In genomic region chr10:61782799-61783611, GRCm38 (mm10) we compare ENCODE assay signal across 9 mouse cellular contexts. TPM values are rescaled to one million over a fixed set of nuclear protein-coding genes. Genes with fewer than 3 reads are reported as not detected.
A peak's percentile ranks its signal among the peaks of the same experiment; 100 is the strongest.
DNase-seq lines count a peak whose midpoint lies in the region; ATAC-seq and TF ChIP-seq lines count a peak whose summit lies in the region.
"Had no signal": no experiment of that assay in that cellular context is flagged by ENCODE, and none has a peak within 500 bp of the region (broad histone marks: within the 10 kb centered on the region; RNA-seq: fewer than 3 reads in every experiment).

No protein-coding gene starts in this region.

- no peaks in the 10 kb centered on the region for H3K79me3 ChIP-seq in C2C12 (ENCODE audit: low read depth)

- ATAC-seq in forebrain, embryonic 12.5 days (ENCODE audit: low FRiP score) = peak; percentile 69
- ATAC-seq in liver, embryonic 16.5 days (ENCODE audit: low read depth) = peak; percentile 52
- peak; percentile 62 for ATAC-seq in neural tube, embryonic 15.5 days (ENCODE audit: low FRiP score)

- under 1% methylated on average over 64 of the region's 74 CpGs for WGBS in forebrain, embryonic 12.5 days
- 2% methylated on average over 70 of the region's 74 CpGs for WGBS in liver, embryonic 16.5 days (ENCODE audit: insufficient replicate concordance)
- under 1% methylated on average over 73 of the region's 74 CpGs for WGBS in neural tube, embryonic 15.5 days

- peak; percentile 66 to 72 for DNase-seq in heart, postnatal 10 days
- DNase-seq in kidney, postnatal 4 days = peak; percentile 79 to 85
- DNase-seq in urinary bladder, adult 2 months (ENCODE audit: low spot score) = peak; percentile 66

- H3K79me2 ChIP-seq in C2C12 (ENCODE audit: control insufficient read depth, insufficient read depth) = no peaks in the 10 kb centered on the region

- no peaks in the 10 kb centered on the region for H3K9me3 ChIP-seq in forebrain, embryonic 12.5 days
- no peaks in the 10 kb centered on the region for H3K9me3 ChIP-seq in liver, embryonic 16.5 days (replicated peaks; ENCODE audit: control insufficient read depth, low read length)
- H3K9me3 ChIP-seq in neural tube, embryonic 15.5 days (replicated peaks) = no peaks in the 10 kb centered on the region

- intact Hi-C loops in heart, postnatal 10 days (cut with DNase I) = no loop called here

- peaks cover 12% of the 10 kb centered on the region for H3K27me3 ChIP-seq in C2C12 (ENCODE audit: control insufficient read depth, insufficient read depth, insufficient read length)
- no peaks in the 10 kb centered on the region for H3K27me3 ChIP-seq in forebrain, embryonic 12.5 days
- H3K27me3 ChIP-seq in liver, embryonic 16.5 days (ENCODE audit: control insufficient read depth, insufficient read depth, low read depth, low read length) = peaks cover 34% of the 10 kb centered on the region
- no peaks in the 10 kb centered on the region for H3K27me3 ChIP-seq in neural tube, embryonic 15.5 days (replicated peaks)

- H3K4me1 ChIP-seq in brown adipose tissue, adult 24 weeks (ENCODE audit: control insufficient read depth, insufficient read depth, insufficient read length, low read length) = 0 out of 2 replicates have a peak, but pooled peaks cover 3% of the 10 kb centered on the region
- peaks cover 24% of the 10 kb centered on the region for H3K4me1 ChIP-seq in forebrain, embryonic 12.5 days
- H3K4me1 ChIP-seq in liver, embryonic 16.5 days (ENCODE audit: control insufficient read depth, low read depth, low read length) = peaks cover 3% of the 10 kb centered on the region
- H3K4me1 ChIP-seq in neural tube, embryonic 15.5 days = peaks cover 39% of the 10 kb centered on the region

- peak overlapping the region; percentile 100 for H3K9ac ChIP-seq in forebrain, embryonic 12.5 days
- peak overlapping the region; percentile 51; the same call in 1 of the 2 replicates for H3K9ac ChIP-seq in liver, embryonic 16.5 days (ENCODE audit: low read depth, low read length)
- H3K9ac ChIP-seq in neural tube, embryonic 15.5 days (replicated peaks) = peak overlapping the region; percentile 95

- peak overlapping the region; percentile 32 for H3K4me3 ChIP-seq in C2C12 (ENCODE audit: insufficient read depth, poor library complexity, severe bottlenecking)
- H3K4me3 ChIP-seq in brown adipose tissue, adult 24 weeks (ENCODE audit: insufficient read depth, low read depth, low read length) = peak overlapping the region; percentile 72
- H3K4me3 ChIP-seq in forebrain, embryonic 12.5 days (replicated peaks) = peak overlapping the region; percentile 94
- H3K4me3 ChIP-seq in liver, embryonic 16.5 days (ENCODE audit: low read depth, low read length) = peak overlapping the region; percentile 64
- peak overlapping the region; percentile 85 for H3K4me3 ChIP-seq in neural tube, embryonic 15.5 days (replicated peaks)

- H3K27ac ChIP-seq in brown adipose tissue, adult 24 weeks (replicated peaks; ENCODE audit: low read depth, low read length) = no peak overlapping the region
- H3K27ac ChIP-seq in forebrain, embryonic 12.5 days = peak overlapping the region; percentile 99
- no peak overlapping the region for H3K27ac ChIP-seq in liver, embryonic 16.5 days (ENCODE audit: low read length)
- peak overlapping the region; percentile 99 for H3K27ac ChIP-seq in neural tube, embryonic 15.5 days (replicated peaks)

- H3K36me3 ChIP-seq in C2C12 (ENCODE audit: control insufficient read depth, insufficient read depth) = no peaks in the 10 kb centered on the region
- 0 out of 2 replicates have a peak, but pooled peaks cover 12% of the 10 kb centered on the region for H3K36me3 ChIP-seq in forebrain, embryonic 12.5 days (replicated peaks)
- no peaks in the 10 kb centered on the region for H3K36me3 ChIP-seq in liver, embryonic 16.5 days (ENCODE audit: control insufficient read depth, insufficient read depth)
- H3K36me3 ChIP-seq in neural tube, embryonic 15.5 days = no peaks in the 10 kb centered on the region

- peak overlapping the region; percentile 56 for H3K4me2 ChIP-seq in forebrain, embryonic 12.5 days
- H3K4me2 ChIP-seq in liver, embryonic 16.5 days (ENCODE audit: low read depth, low read length) = peak overlapping the region; percentile 61
- peak overlapping the region; percentile 62 for H3K4me2 ChIP-seq in neural tube, embryonic 15.5 days

- peak; percentile 52 for TF ChIP-seq CTCF in C2C12 (IDR thresholded peaks at IDR 0.05; ENCODE audit: control insufficient read depth, insufficient read depth, insufficient read length)

- H3ac ChIP-seq in C2C12 (ENCODE audit: control insufficient read depth, insufficient read length, low read depth) = peak overlapping the region; percentile 68

TF ChIP-seq in C2C12, 6 proteins besides CTCF, POLR2A, EP300 and RAD21:
- TF ChIP-seq CEBPB (IDR thresholded peaks at IDR 0.05; ENCODE audit: low read depth) = no peak
- no peak for TF ChIP-seq MYOD1 (IDR thresholded peaks at IDR 0.05; ENCODE audit: control insufficient read depth, insufficient read length, low read depth)
- TF ChIP-seq USF1 (IDR thresholded peaks at IDR 0.05; ENCODE audit: low read depth) = no peak
- TF ChIP-seq MYOG (IDR thresholded peaks at IDR 0.05; ENCODE audit: control insufficient read depth, extremely low read depth, insufficient read length) = no peak
- no peak for TF ChIP-seq MAX (IDR thresholded peaks at IDR 0.05)
- TF ChIP-seq FOSL1 (IDR thresholded peaks at IDR 0.05; ENCODE audit: insufficient read depth, low read length, poor library complexity, severe bottlenecking) = no peak

RNA-seq across cellular contexts. Expression of gene H2afy2, which starts 0.9 kb away (rescaled TPM):
- 10.5 TPM for polyA plus RNA-seq in C2C12 (2012; fragmentation: generic; extraction: Trizol)
- polyA plus RNA-seq in brown adipose tissue, adult 24 weeks (2012; ENCODE audit: insufficient read depth, insufficient read length, missing spikeins) = not detected in 2 replicates
- polyA plus RNA-seq in forebrain, embryonic 12.5 days (2016; fragmentation: Nextera tagmentation; extraction: Ambion mirVana) = 362 and 384 TPM in 2 replicates
- 10 to 100 TPM; 10.7 to 12.7 TPM for total RNA-seq in heart, postnatal 10 days (2021)
- 4.4 and 4.9 TPM in 2 replicates for polyA plus RNA-seq in liver, embryonic 16.5 days (2015; fragmentation: Nextera tagmentation; extraction: Ambion mirVana)
- 232 and 258 TPM in 2 replicates for polyA plus RNA-seq in neural tube, embryonic 15.5 days (2015; fragmentation: Nextera tagmentation; extraction: Ambion mirVana)
- polyA plus RNA-seq in urinary bladder, adult 2 months (2012; rRNA removed) = 19.5 and 20.0 TPM in 2 replicates
- total RNA-seq: MEL had no signal

Comparison
In these comparisons a context has a peak if more than half of its experiments do, and no peak if none do; other contexts are left out.
1. H3K4me3 ChIP-seq: peak in every context shown above with its lines; median percentile 94 in forebrain, embryonic 12.5 days; 85 in neural tube, embryonic 15.5 days; 72 in brown adipose tissue, adult 24 weeks; 64 in liver, embryonic 16.5 days; 32 in C2C12.
2. H3K27ac ChIP-seq: peak in forebrain, embryonic 12.5 days (single experiment) and neural tube, embryonic 15.5 days (single experiment); none in brown adipose tissue, adult 24 weeks (single experiment) and liver, embryonic 16.5 days (single experiment).
3. RNA of gene H2afy2, which starts 0.9 kb away (polyA plus RNA-seq): 362 to 384 TPM in forebrain, embryonic 12.5 days and 232 to 258 TPM in neural tube, embryonic 15.5 days; 19.5 to 20.0 TPM in urinary bladder, adult 2 months, 10.5 TPM in C2C12 (single experiment), 4.4 to 4.9 TPM in liver, embryonic 16.5 days and not detected in brown adipose tissue, adult 24 weeks; every median in the first group is over 10 times any median in the second.
4. Peak in every context shown above with its lines, with median percentiles within 50 percentile points of each other: ATAC-seq, H3K4me2 ChIP-seq, H3K9ac ChIP-seq and DNase-seq.